Mouse (Mus musculus): ENCODE results near the gene Nrn1l. TPM values are rescaled to one million over a fixed set of nuclear protein-coding genes. Genes with fewer than 3 reads are reported as not detected.

The Nrn1l gene
- polyA plus RNA-seq, 1 experiment from 2014 or later = 0.73 TPM

- no peaks in the 10 kb centered on the region for H3K27me3 ChIP-seq (ENCODE audit: insufficient read depth, poor library complexity, severe bottlenecking)
- peaks cover 84% of the 10 kb centered on the region for H3K4me1 ChIP-seq (replicated peaks)
- DNase-seq (ENCODE audit: low spot score) = no peak
- peak overlapping the region; percentile 76; the same call in 1 of the 2 replicates for H3K4me3 ChIP-seq
- WGBS = 88% methylated on average over 5 of the region's 5 CpGs
- peak overlapping the region; percentile 98; the same call in 1 of the 2 replicates for H3K27ac ChIP-seq
- peaks cover 33% of the 10 kb centered on the region for H3K36me3 ChIP-seq
- H3K9me3 ChIP-seq = no peaks in the 10 kb centered on the region
Observed at GRCm38 (mm10) chr8:105859314-105859713, 34.1 kb upstream of the Nrn1l start.

GRCm38 (mm10) chr8:105860143-105860981 is 33.0 kb upstream of the Nrn1l start, which contains the start of gene Nutf2:
Nutf2 (plus strand) TSS chr8:105860580.
- no peaks in the 10 kb centered on the region for H3K27me3 ChIP-seq (ENCODE audit: insufficient read depth, poor library complexity, severe bottlenecking)
- H3K4me3 ChIP-seq = peak within 1 kb of the TSS; percentile 76
- peak; percentile 98 for DNase-seq (ENCODE audit: low spot score)
- no peaks in the 10 kb centered on the region for H3K9me3 ChIP-seq
- 1% methylated on average over 59 of the region's 59 CpGs for WGBS
- peaks cover 78% of the 10 kb centered on the region for H3K4me1 ChIP-seq (replicated peaks)
- H3K27ac ChIP-seq = peak within 1 kb of the TSS; percentile 98
- peaks cover 41% of the 10 kb centered on the region for H3K36me3 ChIP-seq

- Histone ChIP-seq H3K36me3 (peaks cover 57% of the 10 kb centered on the region), H3K4me1 (replicated peaks) (peaks cover 62% of the 10 kb centered on the region), H3K27ac (peak overlapping the region; percentile 98; the same call in 1 of the 2 replicates), H3K4me3 (peak overlapping the region; percentile 76), H3K27me3 (ENCODE audit: insufficient read depth, poor library complexity, severe bottlenecking) (no peaks in the 10 kb centered on the region), H3K9me3 (no peaks in the 10 kb centered on the region)
- WGBS = 7% methylated on average over 1 of the region's 1 CpGs
- DNase-seq (ENCODE audit: low spot score) = no peak
Observed at GRCm38 (mm10) chr8:105861951-105862350, 31.4 kb upstream of the Nrn1l start.

GRCm38 (mm10) chr8:105866364-105867029 is 26.9 kb upstream of the Nrn1l start:
- Histone ChIP-seq H3K9me3 (no peaks in the 10 kb centered on the region), H3K4me1 (replicated peaks) (peaks cover 20% of the 10 kb centered on the region), H3K4me3 (no peak overlapping the region), H3K27ac (no peak overlapping the region), H3K36me3 (peaks cover 82% of the 10 kb centered on the region), H3K27me3 (ENCODE audit: insufficient read depth, poor library complexity, severe bottlenecking) (no peaks in the 10 kb centered on the region)
- WGBS = 88% methylated on average over 6 of the region's 6 CpGs
- DNase-seq (ENCODE audit: low spot score) = no peak

- no peaks in the 10 kb centered on the region for H3K9me3 ChIP-seq
- H3K27ac ChIP-seq = no peak overlapping the region
- no peak for DNase-seq (ENCODE audit: low spot score)
- no peaks in the 10 kb centered on the region for H3K27me3 ChIP-seq (ENCODE audit: insufficient read depth, poor library complexity, severe bottlenecking)
- H3K4me3 ChIP-seq = no peak overlapping the region
- H3K4me1 ChIP-seq (replicated peaks) = no peaks in the 10 kb centered on the region
- peaks cover 94% of the 10 kb centered on the region for H3K36me3 ChIP-seq
- WGBS = 89% methylated on average over 6 of the region's 6 CpGs
Observed at GRCm38 (mm10) chr8:105874301-105874700, 19.1 kb upstream of the Nrn1l start.

- Histone ChIP-seq H3K27me3 (ENCODE audit: insufficient read depth, poor library complexity, severe bottlenecking) (no peaks in the 10 kb centered on the region), H3K36me3 (peaks cover 62% of the 10 kb centered on the region), H3K4me1 (replicated peaks) (peaks cover 28% of the 10 kb centered on the region), H3K27ac (peak within 1 kb of the TSS; percentile 91), H3K9me3 (no peaks in the 10 kb centered on the region), H3K4me3 (peak within 1 kb of the TSS; percentile 95)
- DNase-seq (ENCODE audit: low spot score) = peak; percentile 86
- 1% methylated on average over 45 of the region's 45 CpGs for WGBS
Observed at GRCm38 (mm10) chr8:105880754-105881520, 12.4 kb upstream of the Nrn1l start, which contains the start of gene Edc4. Edc4 (plus strand) TSS chr8:105880881.

- no peaks in the 10 kb centered on the region for H3K27me3 ChIP-seq (ENCODE audit: insufficient read depth, poor library complexity, severe bottlenecking)
- H3K9me3 ChIP-seq = no peaks in the 10 kb centered on the region
- H3K27ac ChIP-seq = no peak overlapping the region
- H3K4me3 ChIP-seq = no peak overlapping the region
- H3K36me3 ChIP-seq = peaks cover 90% of the 10 kb centered on the region
- DNase-seq (ENCODE audit: low spot score) = no peak
- H3K4me1 ChIP-seq (replicated peaks) = peaks cover 13% of the 10 kb centered on the region
- 91% methylated on average over 12 of the region's 12 CpGs for WGBS
Observed at GRCm38 (mm10) chr8:105889756-105890465, 3.5 kb upstream of the Nrn1l start.

- Histone ChIP-seq H3K36me3 (peaks cover 87% of the 10 kb centered on the region), H3K27me3 (ENCODE audit: insufficient read depth, poor library complexity, severe bottlenecking) (no peaks in the 10 kb centered on the region), H3K4me1 (replicated peaks) (peaks cover 13% of the 10 kb centered on the region), H3K27ac (no peak overlapping the region), H3K4me3 (no peak overlapping the region), H3K9me3 (no peaks in the 10 kb centered on the region)
- DNase-seq (ENCODE audit: low spot score) = no peak
- 95% methylated on average over 6 of the region's 6 CpGs for WGBS
Observed at GRCm38 (mm10) chr8:105890870-105891269, 2.5 kb upstream of the Nrn1l start.

GRCm38 (mm10) chr8:105892432-105892831 is 935 bp upstream of the Nrn1l start:
- Histone ChIP-seq H3K4me1 (replicated peaks) (peaks cover 13% of the 10 kb centered on the region), H3K36me3 (peaks cover 71% of the 10 kb centered on the region), H3K27me3 (ENCODE audit: insufficient read depth, poor library complexity, severe bottlenecking) (no peaks in the 10 kb centered on the region), H3K27ac (no peak overlapping the region), H3K4me3 (no peak overlapping the region), H3K9me3 (no peaks in the 10 kb centered on the region)
- WGBS = 90% methylated on average over 6 of the region's 6 CpGs
- DNase-seq (ENCODE audit: low spot score) = no peak

GRCm38 (mm10) chr8:105897801-105898480 is 4.6 kb downstream of the Nrn1l start:
- H3K9me3 ChIP-seq = no peaks in the 10 kb centered on the region
- H3K27me3 ChIP-seq (ENCODE audit: insufficient read depth, poor library complexity, severe bottlenecking) = no peaks in the 10 kb centered on the region
- H3K27ac ChIP-seq = no peak overlapping the region
- WGBS = 82% methylated on average over 9 of the region's 9 CpGs
- peaks cover 16% of the 10 kb centered on the region for H3K36me3 ChIP-seq
- no peak for DNase-seq (ENCODE audit: low spot score)
- H3K4me1 ChIP-seq (replicated peaks) = peaks cover 22% of the 10 kb centered on the region
- H3K4me3 ChIP-seq = no peak overlapping the region

GRCm38 (mm10) chr8:105900180-105900940 is 7.0 kb downstream of the Nrn1l start, which contains the start of gene Pskh1:
Pskh1 (plus strand) TSS chr8:105900441.
- DNase-seq (ENCODE audit: low spot score) = peak; percentile 95
- H3K27ac ChIP-seq = peak within 1 kb of the TSS; percentile 98
- WGBS = under 1% methylated on average over 68 of the region's 68 CpGs

More at GRCm38 (mm10) chr8:105900180-105900940, 7.0 kb downstream of the Nrn1l start, which contains the start of gene Pskh1:
- Histone ChIP-seq H3K9me3 (no peaks in the 10 kb centered on the region), H3K36me3 (peaks cover 2% of the 10 kb centered on the region; the same call in 1 of the 2 replicates), H3K27me3 (ENCODE audit: insufficient read depth, poor library complexity, severe bottlenecking) (no peaks in the 10 kb centered on the region), H3K4me1 (replicated peaks) (peaks cover 13% of the 10 kb centered on the region), H3K4me3 (peak within 1 kb of the TSS; percentile 93)
